Mouse (Mus musculus) retina, adult 2 months (tissue): ENCODE results near the gene Yy1.
A peak's percentile ranks its signal among the peaks of the same experiment; 100 is the strongest.

Experiments
- DNase-seq: peaks from one replicate; pipeline ENCODE4 v3.0.0-alpha.2; 2012; ENCODE audit warnings: low read depth, low spot score

Yy1 gene

GRCm38 (mm10) chr12:108768196-108768854, 24.4 kb upstream of the Yy1 start:
- no peak for DNase-seq

- no peak for DNase-seq
Measured at GRCm38 (mm10) chr12:108780108-108780877, 12.5 kb upstream of the Yy1 start.

- DNase-seq = no peak
Measured at GRCm38 (mm10) chr12:108785161-108785560, 7.6 kb upstream of the Yy1 start.

- no peak for DNase-seq
Measured at GRCm38 (mm10) chr12:108787329-108787728, 5.4 kb upstream of the Yy1 start.

GRCm38 (mm10) chr12:108792152-108792545, 624 bp upstream of the Yy1 start:
- DNase-seq = peak; percentile 52

GRCm38 (mm10) chr12:108793453-108793941, 724 bp downstream of the Yy1 start:
- DNase-seq = no peak

- DNase-seq = peak; percentile 76
Measured at GRCm38 (mm10) chr12:108794078-108794711, 1.4 kb downstream of the Yy1 start.

- DNase-seq = no peak
Measured at GRCm38 (mm10) chr12:108794979-108795537, 2.3 kb downstream of the Yy1 start.

GRCm38 (mm10) chr12:108801613-108802012, 8.8 kb downstream of the Yy1 start:
- DNase-seq = no peak

GRCm38 (mm10) chr12:108804388-108804787, 11.6 kb downstream of the Yy1 start:
- no peak for DNase-seq

GRCm38 (mm10) chr12:108808465-108808864, 15.7 kb downstream of the Yy1 start:
- DNase-seq = no peak

- no peak for DNase-seq
Measured at GRCm38 (mm10) chr12:108809771-108810170, 17.0 kb downstream of the Yy1 start.

GRCm38 (mm10) chr12:108810309-108810708, 17.5 kb downstream of the Yy1 start:
- no peak for DNase-seq

GRCm38 (mm10) chr12:108811133-108811532, 18.4 kb downstream of the Yy1 start:
- no peak for DNase-seq

GRCm38 (mm10) chr12:108812463-108812862, 19.7 kb downstream of the Yy1 start:
- DNase-seq = no peak

- DNase-seq = no peak
Measured at GRCm38 (mm10) chr12:108814470-108814869, 21.7 kb downstream of the Yy1 start.

GRCm38 (mm10) chr12:108816569-108816968, 23.8 kb downstream of the Yy1 start:
- no peak for DNase-seq

GRCm38 (mm10) chr12:108820461-108820860, 27.7 kb downstream of the Yy1 start:
- DNase-seq = no peak

GRCm38 (mm10) chr12:108823036-108823435, 30.3 kb downstream of the Yy1 start:
- no peak for DNase-seq

- no peak for DNase-seq
Measured at GRCm38 (mm10) chr12:108824225-108824874, 31.6 kb downstream of the Yy1 start.

- no peak for DNase-seq
Measured at GRCm38 (mm10) chr12:108825561-108826224, 32.9 kb downstream of the Yy1 start.
